Mouse (Mus musculus) heart, postnatal 36 days (tissue): Measurements from ENCODE around the gene Gpam. TPM values are rescaled to one million over a fixed set of nuclear protein-coding genes. Genes with fewer than 3 reads are reported as not detected.

Experiments used
- DNase-seq, 2 experiments: peaks; one replicate each; pipeline ENCODE4 v3.0.0; 2021 to 2022
- intact Hi-C: fragments of 180-260 bp; cut with DNase I; formaldehyde crosslinking; loops from one replicate; pipeline ENCODE4 v1.15.1; 2025
- total RNA-seq, 2 experiments: library from RNA; stranded (reverse); gene quantifications; 2 replicates each; pipeline ENCODE4 v1.2.3; 2021

Gene Gpam
- total RNA-seq, 2 experiments from 2014 or later, result 210 to 250 TPM

DNA sequence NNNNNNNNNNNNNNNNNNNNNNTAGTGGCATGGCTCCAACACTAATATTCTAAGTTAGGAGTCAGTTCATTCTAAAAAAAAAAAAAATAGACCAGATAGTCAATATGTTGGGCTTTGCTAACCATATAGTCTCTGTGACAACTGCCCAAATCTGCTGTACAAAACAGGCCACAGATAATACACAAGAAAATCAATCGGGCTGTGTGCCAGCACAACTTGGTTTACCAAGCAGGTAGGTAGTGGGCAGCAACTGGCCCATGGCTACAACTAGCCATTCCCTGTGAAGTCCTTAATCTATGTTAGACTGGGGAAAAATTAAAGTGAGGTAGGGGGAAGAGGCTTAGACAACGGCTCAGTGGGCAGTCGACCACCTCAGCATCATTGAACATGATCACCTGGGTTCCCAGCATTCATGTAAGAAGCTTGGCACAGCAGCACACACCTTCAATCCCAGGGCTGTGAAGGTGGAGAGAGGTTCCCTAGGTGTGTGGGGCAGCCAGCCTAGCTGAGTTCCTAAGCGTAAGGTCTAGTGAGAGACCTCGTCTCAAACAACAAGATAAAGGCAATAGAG lies 12.1 kb downstream of the Gpam start:
- DNase-seq, result no peak
- intact Hi-C loops, result no loop called here

GRCm38 (mm10) chr19:55107896-55108295 lies 19.1 kb downstream of the Gpam start:
- intact Hi-C loops, result no loop called here
- DNase-seq, result no peak

DNA sequence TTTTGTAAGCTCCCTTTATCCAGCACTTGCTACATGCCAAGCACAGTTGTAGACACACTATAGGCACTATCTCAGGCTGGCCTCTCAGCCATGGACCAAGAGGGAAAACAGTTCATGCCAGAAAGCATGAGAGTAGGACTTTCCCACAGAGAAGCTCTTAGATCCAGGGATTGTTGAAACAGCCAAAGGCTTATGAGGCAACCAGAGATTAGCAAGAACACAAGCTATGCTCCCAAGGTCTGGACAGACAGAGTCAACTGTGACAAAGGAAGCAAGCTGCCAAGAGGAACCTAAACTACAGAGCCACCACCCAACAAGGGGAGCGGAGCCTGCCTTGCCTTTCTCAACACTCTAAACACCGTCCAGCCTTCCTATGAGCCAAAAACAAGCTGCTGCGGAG lies 21.1 kb downstream of the Gpam start:
- intact Hi-C loops, result no loop called here
- DNase-seq, result no peak

DNA sequence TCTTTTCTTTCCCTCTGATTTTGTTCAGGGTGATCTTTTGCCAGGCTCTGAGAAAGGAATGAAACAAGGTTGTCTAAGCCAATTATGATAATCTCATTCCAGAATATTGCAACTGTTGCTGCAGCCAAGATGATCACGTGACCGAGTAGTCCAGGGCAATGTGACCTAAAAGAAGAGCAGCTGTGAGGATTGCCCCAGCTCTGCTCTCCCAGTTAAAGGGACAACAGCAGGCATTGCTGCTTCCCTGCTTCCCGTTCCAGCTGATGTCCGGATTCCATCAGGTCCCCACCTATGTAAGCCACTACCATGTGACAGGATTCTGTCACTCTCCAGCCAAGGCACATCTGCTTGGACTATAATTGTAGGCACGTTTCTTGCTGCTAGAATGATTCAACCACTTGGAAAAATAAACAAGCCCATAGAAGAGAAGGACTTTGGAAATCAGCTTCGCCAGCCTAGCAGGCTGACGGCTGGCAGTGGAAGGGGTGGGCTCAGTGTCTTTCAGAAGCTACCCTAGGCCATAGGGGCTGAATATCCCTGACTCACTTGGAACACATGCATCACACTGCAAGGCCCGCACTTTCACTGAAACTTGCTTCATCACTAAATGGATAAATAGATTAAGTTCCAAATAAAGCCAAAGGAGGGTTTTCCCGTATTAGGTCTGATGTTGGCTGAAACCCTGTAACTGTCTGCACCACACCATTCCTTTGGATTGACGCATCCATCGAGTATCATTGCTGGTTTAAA lies 23.8 kb downstream of the Gpam start:
- peak; percentile 64 to 74 for DNase-seq
- intact Hi-C loops, result no loop called here

- DNase-seq, result no peak
- intact Hi-C loops, result no loop called here
Observed at GRCm38 (mm10) chr19:55101659-55102058, 25.4 kb downstream of the Gpam start.

DNA sequence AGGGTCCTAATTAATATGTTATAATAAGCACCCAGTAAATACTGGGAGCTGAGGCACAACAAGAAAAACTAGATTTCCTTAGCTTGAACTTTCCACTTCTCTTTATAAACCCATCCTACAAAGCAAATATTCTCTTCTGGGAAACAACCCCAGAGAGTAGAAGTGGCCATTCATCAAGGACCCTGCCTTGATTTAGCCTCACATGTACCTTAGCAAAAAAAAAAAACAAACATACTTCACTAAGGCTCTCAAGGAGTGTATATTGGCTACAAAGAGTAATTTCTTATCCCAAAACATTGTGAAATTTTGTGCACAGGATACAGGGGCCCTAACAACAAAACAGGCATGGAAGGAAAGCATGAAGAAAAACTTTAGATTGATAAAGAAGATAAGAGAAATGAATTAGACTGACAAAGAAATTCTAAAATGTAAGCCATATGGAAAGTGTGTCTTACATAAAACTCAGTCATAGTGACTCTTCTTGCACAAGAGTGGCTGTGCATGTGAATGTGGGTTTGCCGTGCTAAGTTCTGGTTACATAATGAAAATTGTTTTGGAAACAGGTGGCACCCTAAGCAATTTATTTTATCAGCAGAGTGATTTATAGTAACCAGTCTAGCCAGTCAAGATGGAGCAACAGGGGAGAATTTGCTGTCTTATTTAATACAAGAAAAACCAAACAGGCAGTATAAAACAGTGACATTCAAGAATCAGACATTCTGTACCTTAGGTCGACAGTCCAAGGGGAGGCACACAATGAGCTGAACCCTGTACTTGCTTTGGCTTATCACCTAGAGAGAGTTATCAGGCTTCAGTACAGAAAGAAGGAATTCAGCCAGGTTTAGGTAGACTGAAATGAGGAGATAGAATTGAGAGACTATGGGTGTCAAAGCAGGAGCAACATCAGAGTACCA lies 26.6 kb downstream of the Gpam start:
- intact Hi-C loops, result no loop called here
- no peak for DNase-seq

- DNase-seq, result peak; percentile 81 to 87
- intact Hi-C loops, result loop anchor here (2.0 kb wide), 1 partner anchor 95 kb away; no protein-coding TSS in a partner anchor
Observed at GRCm38 (mm10) chr19:55099184-55100160, 27.6 kb downstream of the Gpam start.

DNA sequence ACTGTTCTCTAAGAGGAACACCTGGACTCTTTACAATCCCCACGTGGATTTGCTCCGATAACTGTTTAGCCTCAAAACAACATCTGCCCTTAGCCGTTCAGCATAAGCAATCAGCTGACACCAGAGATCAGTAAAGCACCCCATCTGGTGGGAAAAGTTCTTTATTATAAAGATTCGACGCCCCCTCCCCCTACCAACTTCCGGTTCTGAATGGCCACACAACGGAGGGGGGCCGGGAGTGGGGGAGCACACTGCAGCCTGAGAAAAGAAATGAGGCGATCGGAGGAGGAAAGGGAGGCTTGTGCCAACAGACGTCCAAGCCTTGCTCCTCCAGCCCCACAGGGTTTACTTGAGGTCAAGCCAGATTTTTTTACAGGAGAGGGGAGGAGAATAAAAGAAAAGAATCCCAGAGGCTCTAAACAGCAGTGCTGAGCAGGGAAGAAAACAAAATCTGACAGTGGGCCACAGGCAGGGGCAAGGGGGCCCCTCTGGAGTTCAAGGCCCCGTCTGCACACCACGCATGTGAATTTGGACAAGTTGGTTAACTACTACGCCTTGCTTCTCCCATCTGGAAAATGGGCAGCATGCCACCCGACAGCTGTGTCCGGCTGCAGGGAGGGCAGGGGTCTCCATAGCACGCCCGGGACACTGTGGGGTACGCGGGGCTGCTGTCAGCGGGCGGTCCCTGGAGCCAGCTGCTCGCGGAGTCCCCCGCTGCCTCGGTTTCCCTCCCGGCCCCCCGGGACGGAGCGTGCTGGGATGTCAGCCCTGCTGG lies 28.4 kb downstream of the Gpam start:
- intact Hi-C loops, result loop anchor here (2.0 kb wide), 1 partner anchor 96 kb away; no protein-coding TSS in a partner anchor
- peak; percentile 50 to 76 for DNase-seq

DNA sequence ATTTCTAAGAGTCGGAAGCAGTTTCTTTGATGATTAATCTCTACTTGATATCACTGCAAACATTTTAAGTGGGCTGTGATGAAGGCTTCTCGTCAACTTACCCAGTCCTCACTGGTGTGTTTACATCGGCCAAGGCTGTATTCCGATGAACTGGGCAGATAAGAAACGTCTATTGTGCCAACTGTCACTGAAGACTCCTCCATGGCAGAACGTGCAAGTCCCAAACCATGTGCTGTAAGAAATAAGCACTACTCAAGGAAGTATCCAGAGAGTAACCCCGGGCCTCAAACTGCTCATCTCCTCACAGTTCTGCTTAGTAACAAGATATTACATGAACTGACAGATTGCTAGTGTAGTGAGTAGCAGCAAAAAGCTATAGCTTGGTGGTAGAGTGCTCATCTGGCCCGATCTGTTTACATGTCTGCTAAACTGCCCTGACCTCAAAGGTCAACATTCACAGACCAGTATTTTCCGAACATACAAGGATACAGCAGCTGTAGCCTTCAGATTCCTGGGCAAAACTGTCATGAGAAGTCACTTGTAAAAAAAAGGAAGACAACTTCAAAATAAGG lies 29.6 kb downstream of the Gpam start:
- intact Hi-C loops, result no loop called here
- no peak for DNase-seq

DNA sequence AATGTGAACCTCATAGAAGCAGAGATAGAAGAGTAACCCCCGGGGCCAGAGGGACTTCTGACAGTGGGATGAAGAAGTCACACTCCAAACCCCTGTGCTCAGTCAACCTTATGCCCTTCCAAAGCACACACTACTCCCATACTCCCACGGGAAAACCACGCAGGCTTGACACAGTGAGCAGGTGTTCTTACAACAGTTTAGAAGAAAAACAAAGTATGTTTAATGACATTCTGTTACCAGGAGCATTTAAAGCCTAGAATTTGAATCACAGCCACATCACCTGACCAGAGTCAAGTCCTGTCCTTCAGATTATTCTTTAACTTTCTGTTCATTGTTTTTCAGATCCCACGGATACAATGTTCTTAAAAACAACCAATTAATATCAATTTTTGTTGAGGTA lies 30.4 kb downstream of the Gpam start:
- intact Hi-C loops, result no loop called here
- no peak for DNase-seq

- intact Hi-C loops, result no loop called here
- no peak for DNase-seq
Observed at GRCm38 (mm10) chr19:55095547-55095946, 31.5 kb downstream of the Gpam start.

- DNase-seq, result no peak
- intact Hi-C loops, result no loop called here
Observed at GRCm38 (mm10) chr19:55091602-55092413, 35.2 kb downstream of the Gpam start.

- DNase-seq, result no peak
- intact Hi-C loops, result no loop called here
Observed at GRCm38 (mm10) chr19:55090885-55091284, 36.2 kb downstream of the Gpam start.

DNA sequence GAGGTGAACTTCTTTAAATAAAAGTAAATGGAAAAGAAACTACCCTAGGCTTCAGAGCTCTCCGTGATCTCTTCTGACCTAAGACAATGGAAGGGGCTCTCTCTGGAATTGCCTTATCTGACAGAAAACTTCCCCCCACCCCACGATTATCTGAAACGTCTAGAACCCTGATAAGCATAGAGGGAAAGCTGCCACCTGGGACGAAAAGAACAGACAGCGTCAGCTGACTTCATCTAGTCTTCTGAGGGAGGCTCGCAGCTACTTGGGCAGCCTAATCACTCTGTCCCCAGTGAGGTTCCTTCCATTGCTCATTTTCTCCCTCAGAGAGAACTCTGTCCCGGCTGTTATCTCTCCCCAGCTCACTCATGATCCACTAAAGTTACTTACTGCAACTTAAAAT lies 36.9 kb downstream of the Gpam start:
- no peak for DNase-seq
- intact Hi-C loops, result no loop called here

DNA sequence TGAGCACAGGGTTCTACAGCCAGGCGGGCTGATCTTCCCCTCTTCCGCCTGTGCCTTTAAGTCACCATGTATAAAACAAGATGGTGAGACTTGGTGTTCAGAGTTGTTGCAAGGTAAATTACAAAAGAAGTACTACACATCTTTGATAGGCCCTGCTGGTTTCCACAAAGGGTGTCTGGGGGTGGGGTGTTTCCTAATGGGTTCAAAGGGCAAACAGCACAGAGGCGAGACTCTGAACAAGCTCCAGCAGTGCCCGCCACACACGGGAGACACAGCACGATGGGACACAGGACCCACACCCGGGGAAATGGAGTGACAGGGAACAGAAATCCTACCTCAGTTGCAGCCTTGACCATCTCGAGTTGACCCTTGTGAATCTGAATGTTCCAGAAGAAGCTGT lies 39.3 kb downstream of the Gpam start:
- intact Hi-C loops, result no loop called here
- no peak for DNase-seq

DNA sequence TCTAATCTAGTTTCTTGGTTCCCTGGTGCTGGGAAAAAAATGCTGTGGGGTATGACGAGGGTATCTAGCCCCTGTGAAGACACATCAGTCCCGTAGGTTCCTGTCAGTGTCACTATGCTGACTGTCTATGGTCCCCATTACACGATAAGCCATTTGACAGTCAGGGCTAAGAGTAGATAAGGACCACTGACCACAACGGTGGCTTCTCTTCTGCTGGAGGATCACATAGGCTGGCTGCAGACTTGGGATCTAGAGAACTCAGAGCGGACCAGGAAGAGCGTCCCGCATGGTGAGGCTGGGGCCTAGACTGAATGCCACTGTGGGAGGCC lies 41.2 kb downstream of the Gpam start:
- DNase-seq, result no peak

GRCm38 (mm10) chr19:55084971-55085856 lies 41.8 kb downstream of the Gpam start:
- no peak for DNase-seq
- intact Hi-C loops, result no loop called here

More for the DNA sequence above, 41.2 kb downstream of the Gpam start:
- intact Hi-C loops, result no loop called here
